Mouse (Mus musculus) T-cell, adult 66 days (primary cell): ENCODE data around the gene Parn. TPM values are rescaled to one million over a fixed set of nuclear protein-coding genes. Genes with fewer than 3 reads are reported as not detected.

ENCODE experiments used
- total RNA-seq, 2 experiments: library from RNA; stranded (reverse); gene quantifications; 3 replicates in 1 of 2; 4 replicates in 1 of 2; pipeline ENCODE4 v1.2.4; 2023

Parn gene
- 10 to 100 TPM; 36.4 to 37.6 TPM for total RNA-seq

DNA sequence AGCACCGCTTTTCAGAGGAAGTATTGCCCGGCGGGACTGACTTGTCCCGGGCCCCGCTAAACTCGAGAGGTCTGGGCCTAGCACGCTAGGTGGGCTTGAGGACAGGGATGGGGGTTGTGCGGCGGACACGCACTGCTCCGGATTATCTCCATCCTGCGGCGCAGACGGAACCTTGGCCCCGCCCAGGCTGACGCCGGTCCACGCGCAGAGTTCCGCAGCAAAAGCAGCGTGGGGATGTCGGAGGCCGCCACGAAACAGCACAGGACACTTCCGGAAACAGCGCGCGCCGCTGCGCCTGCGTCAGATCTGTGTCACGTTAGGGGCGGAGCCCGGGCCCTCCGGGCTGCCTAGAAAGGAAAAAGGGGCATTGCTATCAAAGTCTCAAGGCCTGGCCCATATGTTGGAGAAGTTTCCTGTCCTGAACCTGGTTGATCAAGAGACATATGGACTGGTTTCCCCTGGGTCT lies at the start of gene Parn:
TSS of gene Parn (minus strand) at position 293 of the 466 bp plus-strand sequence.

DNA sequence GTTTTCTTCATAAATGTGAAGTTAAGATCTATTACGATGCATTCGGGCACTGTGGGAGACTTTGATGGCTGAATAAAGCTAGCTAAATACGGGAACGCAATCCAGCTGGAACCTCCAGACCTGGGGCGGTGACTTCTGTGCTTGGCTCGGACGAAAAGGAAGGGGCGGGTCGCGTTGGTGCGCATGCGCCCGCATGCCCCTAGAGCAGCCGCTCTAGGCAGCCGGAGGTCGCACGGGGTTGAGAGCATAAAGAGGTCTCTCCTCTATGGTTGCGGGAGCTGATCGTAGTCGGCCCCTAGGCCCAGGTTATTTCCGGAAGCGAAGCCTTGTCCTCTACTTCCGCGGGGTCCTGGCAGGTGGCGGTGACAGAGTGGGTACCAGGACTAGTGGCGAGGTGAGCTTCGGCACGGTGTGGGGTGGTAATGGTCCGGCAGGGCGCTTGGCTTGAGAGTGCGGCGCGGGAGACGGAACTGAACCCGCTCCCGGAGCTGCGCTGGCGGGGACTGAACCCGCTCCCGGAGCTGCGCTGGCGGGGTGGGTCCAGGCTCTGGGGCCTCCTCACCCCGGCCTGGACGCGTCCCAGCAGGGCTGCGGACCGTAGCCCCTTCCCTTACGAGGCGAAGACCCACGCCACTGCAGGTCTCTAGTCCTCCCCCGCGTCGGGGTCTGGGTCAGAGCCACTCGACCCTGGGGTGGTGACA lies 3.9 kb upstream of the Parn start, which contains the start of the genes Bfar and 3110001I22Rik:
TSS of gene Bfar (plus strand) at position 174 of the 701 bp plus-strand sequence.
TSS of gene 3110001I22Rik (plus strand) at position 245 of the 701 bp plus-strand sequence.

Other genes starting within 250 kb of the Parn start
- 10 to 100 TPM; 55.8 to 65.8 TPM for gene Bfar, start 3.7 kb upstream of the Parn start, total RNA-seq
- 10 to 100 TPM; 16.6 to 17.5 TPM for gene 3110001I22Rik, start 3.8 kb upstream of the Parn start, total RNA-seq
- gene Pla2g10, start 62.8 kb upstream of the Parn start, total RNA-seq = not detected
- gene Rrn3, start 112.5 kb upstream of the Parn start, total RNA-seq = 10 to 100 TPM; 33.0 to 34.9 TPM
- 10 to 100 TPM; 65.7 to 74.5 TPM for gene Ntan1, start 150.7 kb upstream of the Parn start, total RNA-seq
- gene Pdxdc1, start 235.0 kb upstream of the Parn start, total RNA-seq = 10 to 100 TPM; 66.8 to 77.9 TPM
- gene Mpv17l, start 235.0 kb upstream of the Parn start, total RNA-seq = under 1 TPM; 0.47 to 0.52 TPM